Mouse (Mus musculus) liver, embryonic 15.5 days (tissue): ENCODE measurements around the gene Snrk. TPM values are rescaled to one million over a fixed set of nuclear protein-coding genes. Genes with fewer than 3 reads are reported as not detected.
A peak's percentile ranks its signal among the peaks of the same experiment; 100 is the strongest.

ENCODE experiments used
- ATAC-seq: fragments of 200-750 bp; cut with Nextera tagmentation; 2 replicates; pipeline ENCODE4 v1.8.0; 2017; ENCODE audit warnings: moderate number of reproducible peaks, mild to moderate bottlenecking, moderate library complexity; ENCODE audit not compliant: insufficient read depth
- H3K27ac ChIP-seq: fragments of 300-500 bp; sonication (generic); replicated peaks from 2 replicates; pipeline ENCODE4 v1.5.1; 2015; ENCODE audit warnings: mild to moderate bottlenecking, inconsistent platforms
- H3K27me3 ChIP-seq: fragments of 300-500 bp; sonication (generic); 2 replicates; pipeline ENCODE4 v1.6.1; 2015; ENCODE audit warnings: mild to moderate bottlenecking, inconsistent platforms
- H3K36me3 ChIP-seq: fragments of 300-500 bp; sonication (generic); replicated peaks from 2 replicates; pipeline ENCODE4 v1.6.1; 2015; ENCODE audit warnings: moderate library complexity, mild to moderate bottlenecking, inconsistent platforms
- H3K4me1 ChIP-seq: fragments of 300-500 bp; sonication (generic); replicated peaks from 2 replicates; pipeline ENCODE4 v1.6.1; 2015; ENCODE audit warnings: inconsistent platforms
- H3K4me2 ChIP-seq: fragments of 300-500 bp; sonication (generic); 2 replicates; pipeline ENCODE4 v1.6.1; 2015; ENCODE audit warnings: moderate library complexity, mild to moderate bottlenecking, inconsistent platforms
- H3K4me3 ChIP-seq: fragments of 300-500 bp; sonication (generic); replicated peaks from 2 replicates; pipeline ENCODE4 v1.5.1; 2015; ENCODE audit warnings: mild to moderate bottlenecking, inconsistent platforms
- H3K9ac ChIP-seq: fragments of 300-500 bp; sonication (generic); 2 replicates; pipeline ENCODE4 v1.6.1; 2015; ENCODE audit warnings: moderate library complexity, mild to moderate bottlenecking, inconsistent platforms
- H3K9me3 ChIP-seq: fragments of 300-500 bp; sonication (generic); replicated peaks from 2 replicates; pipeline ENCODE4 v1.6.1; 2016; ENCODE audit warnings: inconsistent platforms
- WGBS: fragments of 180-500 bp; shearing (Covaris S2); methylation state at CpG from one replicate; pipeline ENCODE4 v1.1.7; 2015; ENCODE audit warnings: mixed read lengths; ENCODE audit not compliant: insufficient replicate concordance; 5-methylcytosine and 5-hydroxymethylcytosine counted together
- polyA plus RNA-seq: library from polyadenylated mRNA; unstranded; fragments of >200 nt; fragmentation: Nextera tagmentation; extraction: Ambion mirVana; gene quantifications from 2 replicates; pipeline ENCODE4 v1.2.1, GENCODE M21; 2015

Gene Snrk
- 18.4 and 18.6 TPM in 2 replicates for polyA plus RNA-seq

DNA sequence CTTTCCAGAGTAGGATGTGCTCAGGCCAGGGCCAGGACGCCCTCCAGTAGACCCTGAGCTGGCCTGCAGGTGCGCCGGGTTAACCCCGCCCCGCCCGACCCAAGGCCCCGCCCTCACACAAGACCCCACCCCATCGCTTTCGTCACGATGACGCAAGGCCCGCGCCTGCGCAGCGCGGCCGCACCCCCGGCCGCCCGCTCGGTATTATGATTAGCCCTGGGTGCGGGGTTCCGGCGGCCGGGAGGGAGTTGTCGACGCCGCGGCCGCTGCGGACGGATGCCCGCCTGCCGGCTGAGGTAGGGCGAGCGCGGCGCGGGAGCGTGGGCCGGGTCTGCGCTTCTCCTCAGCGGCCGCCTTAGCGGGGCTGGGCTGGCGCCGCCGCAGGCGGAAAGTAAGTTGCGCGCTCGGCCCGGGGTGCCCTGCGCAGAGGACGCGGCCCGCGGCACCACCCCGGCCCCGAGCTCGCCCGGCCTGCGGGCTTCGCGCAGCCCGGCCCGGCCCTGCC lies at the start of gene Snrk:
Gene Snrk (plus strand): TSS at position 155 of the 505 bp plus-strand sequence.
- WGBS: under 1% methylated on average over 50 of the region's 67 CpGs
- peak within 1 kb of the TSS; percentile 90 for H3K4me2 ChIP-seq
- H3K36me3 ChIP-seq: no peaks in the 10 kb centered on the region

GRCm38 (mm10) chr9:122067654-122068053 lies 49.4 kb upstream of the Snrk start:
- Histone ChIP-seq H3K36me3 (no peaks in the 10 kb centered on the region), H3K27ac (no peak overlapping the region), H3K9me3 (no peaks in the 10 kb centered on the region), H3K27me3 (no peaks in the 10 kb centered on the region), H3K4me2 (no peak overlapping the region), H3K4me1 (no peaks in the 10 kb centered on the region), H3K9ac (no peak overlapping the region), H3K4me3 (no peak overlapping the region)
- 69% methylated on average over 2 of the region's 2 CpGs for WGBS
- ATAC-seq: no peak

More for the DNA sequence above, at the start of gene Snrk:
- H3K27ac ChIP-seq: peak within 1 kb of the TSS; percentile 89
- H3K4me3 ChIP-seq: peak within 1 kb of the TSS; percentile 82
- H3K27me3 ChIP-seq: no peaks in the 10 kb centered on the region
- H3K4me1 ChIP-seq: peaks cover 50% of the 10 kb centered on the region
- peak; percentile 90 for ATAC-seq
- peak within 1 kb of the TSS; percentile 87 for H3K9ac ChIP-seq
- H3K9me3 ChIP-seq: no peaks in the 10 kb centered on the region

DNA sequence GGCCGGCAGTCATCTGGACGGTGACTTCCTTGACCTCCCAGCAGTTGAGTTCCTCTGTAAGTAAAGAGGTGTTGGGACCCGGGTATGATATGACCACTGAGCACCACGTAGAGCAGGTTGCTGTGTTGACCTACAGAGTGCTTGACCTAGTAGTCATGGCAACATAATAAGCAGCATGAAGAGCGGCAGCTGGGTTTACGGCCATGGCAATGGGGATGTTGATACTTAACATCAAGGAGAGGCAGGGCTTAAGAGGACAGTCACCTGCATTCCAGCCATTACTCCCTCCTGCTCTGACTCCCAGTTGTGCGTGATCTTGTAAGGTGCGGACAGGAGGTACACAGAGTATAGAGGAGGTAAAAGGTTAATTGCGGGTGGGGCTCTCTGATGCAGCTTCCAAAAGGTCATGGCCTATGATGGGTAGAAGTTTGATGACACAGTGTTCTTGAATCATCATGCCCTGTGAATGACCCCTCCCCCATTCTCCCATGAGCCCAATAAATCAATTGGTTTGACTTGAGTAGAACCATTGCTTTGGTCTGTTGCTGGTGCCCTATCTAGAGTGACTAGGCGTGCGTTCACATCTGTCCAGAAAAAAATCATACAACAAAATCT lies 47.4 kb upstream of the Snrk start:
- Histone ChIP-seq H3K36me3 (no peaks in the 10 kb centered on the region), H3K9ac (no peak overlapping the region), H3K4me1 (no peaks in the 10 kb centered on the region), H3K27ac (no peak overlapping the region), H3K4me2 (no peak overlapping the region), H3K9me3 (no peaks in the 10 kb centered on the region), H3K27me3 (no peaks in the 10 kb centered on the region), H3K4me3 (no peak overlapping the region)
- ATAC-seq: no peak
- 53% methylated on average over 11 of the region's 11 CpGs for WGBS

DNA sequence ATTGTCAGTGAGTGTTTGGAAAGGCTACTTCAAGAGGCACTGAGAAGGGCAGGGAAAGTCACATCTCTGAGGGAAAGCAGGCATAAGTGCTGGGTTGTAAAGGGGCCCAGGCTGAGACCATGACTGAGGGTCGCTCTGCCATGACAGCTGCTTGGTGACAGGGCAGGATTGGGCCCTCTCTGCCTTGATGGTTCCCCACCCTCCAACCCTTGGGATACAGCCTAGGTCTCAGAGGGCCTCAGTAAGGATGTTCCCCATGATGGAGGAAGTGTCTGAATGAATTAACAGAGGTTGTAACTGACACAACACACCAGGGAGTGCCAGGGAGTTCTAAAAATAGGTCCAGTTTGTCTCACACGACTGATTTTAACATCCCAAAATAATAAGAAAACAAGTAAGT lies 43.1 kb upstream of the Snrk start:
- ATAC-seq: no peak
- no peaks in the 10 kb centered on the region for H3K9me3 ChIP-seq
- H3K36me3 ChIP-seq: no peaks in the 10 kb centered on the region
- H3K9ac ChIP-seq: no peak overlapping the region
- no peaks in the 10 kb centered on the region for H3K4me1 ChIP-seq
- H3K27me3 ChIP-seq: no peaks in the 10 kb centered on the region
- H3K27ac ChIP-seq: no peak overlapping the region
- no peak overlapping the region for H3K4me3 ChIP-seq
- H3K4me2 ChIP-seq: no peak overlapping the region
- 26% methylated on average over 2 of the region's 2 CpGs for WGBS

DNA sequence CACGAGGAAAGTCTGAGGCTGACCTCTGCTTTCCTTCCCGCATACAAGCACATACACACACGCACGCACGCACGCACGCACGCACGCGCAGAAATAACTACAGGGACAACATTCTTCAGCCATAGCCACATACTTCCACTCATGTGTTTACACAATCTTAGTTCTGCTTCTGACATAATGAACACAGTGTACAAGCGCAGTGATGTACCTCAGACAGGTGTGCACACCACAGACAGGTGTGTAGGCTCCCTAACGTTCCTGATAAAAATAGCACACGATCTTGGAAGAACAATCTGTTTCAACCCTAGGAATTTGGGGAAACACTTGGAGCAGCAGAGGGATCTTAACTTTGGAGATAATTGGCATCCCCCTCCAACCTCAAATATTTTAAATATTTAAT lies 42.5 kb upstream of the Snrk start:
- no peaks in the 10 kb centered on the region for H3K9me3 ChIP-seq
- 84% methylated on average over 13 of the region's 13 CpGs for WGBS
- H3K4me3 ChIP-seq: no peak overlapping the region
- no peaks in the 10 kb centered on the region for H3K27me3 ChIP-seq
- no peak overlapping the region for H3K4me2 ChIP-seq
- no peaks in the 10 kb centered on the region for H3K36me3 ChIP-seq
- ATAC-seq: no peak
- no peak overlapping the region for H3K27ac ChIP-seq
- no peaks in the 10 kb centered on the region for H3K4me1 ChIP-seq
- no peak overlapping the region for H3K9ac ChIP-seq

GRCm38 (mm10) chr9:122078456-122078855 lies 38.6 kb upstream of the Snrk start:
- no peaks in the 10 kb centered on the region for H3K36me3 ChIP-seq
- no peaks in the 10 kb centered on the region for H3K9me3 ChIP-seq
- WGBS: 51% methylated on average over 5 of the region's 5 CpGs
- ATAC-seq: no peak
- H3K4me2 ChIP-seq: no peak overlapping the region
- H3K4me3 ChIP-seq: no peak overlapping the region
- H3K4me1 ChIP-seq: no peaks in the 10 kb centered on the region
- no peak overlapping the region for H3K27ac ChIP-seq
- H3K27me3 ChIP-seq: no peaks in the 10 kb centered on the region
- H3K9ac ChIP-seq: no peak overlapping the region

DNA sequence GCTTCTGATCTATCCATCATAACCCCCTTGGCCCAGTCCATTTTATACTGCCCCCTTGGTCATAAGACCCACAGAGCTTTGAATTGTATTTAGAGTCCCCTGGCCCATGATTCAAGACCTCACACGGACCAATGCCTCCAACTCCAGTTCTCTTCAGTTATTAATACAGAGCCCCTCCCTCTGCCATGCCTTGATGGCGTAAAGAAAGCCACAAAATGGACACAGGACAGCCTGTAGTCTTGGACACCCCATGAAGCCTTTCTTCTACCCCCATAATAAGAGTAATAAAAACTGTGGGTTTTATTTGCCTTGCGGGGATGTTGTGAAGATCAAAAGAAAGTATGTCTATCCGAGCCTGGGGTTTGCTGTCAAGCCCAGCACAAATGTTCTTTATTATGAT lies 33.4 kb upstream of the Snrk start:
- Histone ChIP-seq H3K4me1 (peaks cover 5% of the 10 kb centered on the region; the same call in 1 of the 2 replicates), H3K27ac (no peak overlapping the region), H3K27me3 (no peaks in the 10 kb centered on the region), H3K4me3 (no peak overlapping the region), H3K9ac (no peak overlapping the region), H3K9me3 (no peaks in the 10 kb centered on the region), H3K36me3 (no peaks in the 10 kb centered on the region), H3K4me2 (no peak overlapping the region)
- ATAC-seq: no peak
- 54% methylated on average over 4 of the region's 4 CpGs for WGBS

DNA sequence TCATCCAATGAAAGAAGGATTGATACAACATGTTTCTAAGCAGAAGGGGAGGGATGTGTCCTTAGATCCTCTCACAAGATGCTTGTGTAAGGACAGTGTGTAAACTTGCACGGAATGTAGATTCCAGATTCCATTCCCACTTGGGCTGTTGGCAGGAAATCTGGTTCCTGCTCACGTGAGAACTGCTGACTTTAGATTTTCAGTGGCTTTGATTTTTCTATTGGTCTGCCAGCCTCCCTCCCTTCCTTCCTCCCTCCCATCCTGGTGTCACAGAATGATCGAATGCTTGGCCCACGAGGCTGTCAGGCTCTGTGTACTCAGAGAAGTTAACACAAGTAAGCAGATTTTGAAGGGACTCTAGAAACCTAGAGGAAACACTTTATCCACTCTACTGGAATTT lies 32.9 kb upstream of the Snrk start:
- Histone ChIP-seq H3K27ac (no peak overlapping the region), H3K4me3 (no peak overlapping the region), H3K27me3 (no peaks in the 10 kb centered on the region), H3K9ac (no peak overlapping the region), H3K9me3 (no peaks in the 10 kb centered on the region), H3K4me1 (peaks cover 5% of the 10 kb centered on the region; the same call in 1 of the 2 replicates), H3K4me2 (no peak overlapping the region), H3K36me3 (no peaks in the 10 kb centered on the region)
- no peak for ATAC-seq
- WGBS: 9% methylated on average over 4 of the region's 4 CpGs

DNA sequence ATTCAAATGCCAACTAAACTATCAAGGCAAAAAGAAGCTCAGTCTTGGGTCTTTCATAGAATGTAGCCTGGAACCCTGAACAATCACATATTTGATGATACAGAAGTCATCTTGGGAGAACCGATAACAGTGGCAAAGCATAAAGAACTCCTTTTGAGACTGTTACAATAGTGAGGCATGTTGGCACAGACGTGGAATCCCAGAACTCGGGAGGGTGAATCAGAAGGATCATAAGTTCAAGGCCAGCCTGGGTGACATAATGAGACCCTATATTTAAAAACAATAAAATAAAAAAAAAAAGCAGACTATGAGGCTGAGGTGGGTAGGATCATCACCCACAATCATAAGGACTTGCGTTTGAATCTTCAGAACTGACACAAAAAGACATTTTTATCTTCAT lies 32.4 kb upstream of the Snrk start:
- no peak for ATAC-seq
- Histone ChIP-seq H3K9ac (no peak overlapping the region), H3K4me3 (no peak overlapping the region), H3K27ac (no peak overlapping the region), H3K27me3 (no peaks in the 10 kb centered on the region), H3K4me1 (peaks cover 5% of the 10 kb centered on the region; the same call in 1 of the 2 replicates), H3K9me3 (no peaks in the 10 kb centered on the region), H3K4me2 (no peak overlapping the region), H3K36me3 (no peaks in the 10 kb centered on the region)
- 41% methylated on average over 4 of the region's 4 CpGs for WGBS

DNA sequence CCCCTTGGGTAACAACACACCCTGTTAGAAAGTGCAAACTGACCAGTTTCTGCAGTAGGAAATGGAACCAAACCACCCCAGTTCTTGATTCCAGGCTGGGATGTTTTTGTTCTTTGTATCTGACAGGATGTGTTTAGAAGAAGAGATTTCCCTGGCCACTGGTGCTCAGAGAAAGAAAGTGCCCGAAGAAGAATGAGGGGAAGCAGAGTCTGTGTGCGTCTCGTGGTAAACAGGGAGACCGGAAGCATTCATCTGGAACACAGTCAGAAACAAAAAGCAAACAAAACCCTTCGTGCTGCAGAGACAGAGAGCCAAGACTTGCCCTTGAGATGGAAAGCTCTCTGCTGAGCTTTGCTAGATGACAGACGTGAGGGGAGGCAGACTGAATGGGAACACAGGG lies 32.0 kb upstream of the Snrk start:
- H3K27me3 ChIP-seq: no peaks in the 10 kb centered on the region
- H3K27ac ChIP-seq: 0 out of 2 replicates have a peak overlapping the region, but pooled peaks have one; percentile 9
- H3K4me3 ChIP-seq: no peak overlapping the region
- ATAC-seq: no peak
- H3K36me3 ChIP-seq: no peaks in the 10 kb centered on the region
- H3K9me3 ChIP-seq: no peaks in the 10 kb centered on the region
- H3K9ac ChIP-seq: no peak overlapping the region
- 16% methylated on average over 6 of the region's 6 CpGs for WGBS
- H3K4me2 ChIP-seq: no peak overlapping the region
- peaks cover 5% of the 10 kb centered on the region; the same call in 1 of the 2 replicates for H3K4me1 ChIP-seq

DNA sequence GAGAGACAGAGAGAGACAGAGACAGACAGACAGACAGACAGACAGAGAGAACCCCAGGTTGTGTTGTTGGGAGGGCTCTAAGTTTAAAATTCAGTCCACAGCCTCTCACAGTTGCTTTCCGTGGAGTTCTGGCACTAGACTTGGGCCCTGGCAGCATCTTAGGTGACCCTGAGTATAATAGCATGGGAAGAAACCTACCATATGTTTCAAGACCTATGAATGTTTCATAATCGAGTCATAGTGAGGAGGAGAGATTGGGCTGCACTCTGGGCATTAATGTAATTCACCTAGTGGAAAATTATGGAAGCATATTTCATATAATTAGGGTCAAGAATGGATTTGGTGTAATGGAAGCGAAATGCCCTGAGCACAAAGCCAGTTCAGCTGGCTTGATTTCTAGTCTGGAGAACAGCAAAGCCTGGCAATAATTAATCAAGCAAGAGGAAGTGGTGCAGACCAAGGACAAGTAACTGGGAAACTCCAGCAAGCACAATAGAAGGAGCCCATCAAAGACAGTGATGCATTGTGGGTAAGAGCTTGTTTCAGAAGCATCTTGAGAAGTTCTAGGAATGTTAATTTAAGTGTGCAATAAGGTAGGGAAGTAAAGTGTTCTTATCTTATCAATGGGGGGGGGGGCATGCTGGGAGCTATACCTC lies 31.4 kb upstream of the Snrk start:
- H3K36me3 ChIP-seq: no peaks in the 10 kb centered on the region
- 47% methylated on average over 3 of the region's 3 CpGs for WGBS
- no peak overlapping the region for H3K4me2 ChIP-seq
- H3K9me3 ChIP-seq: no peaks in the 10 kb centered on the region
- ATAC-seq: no peak
- H3K4me1 ChIP-seq: peaks cover 5% of the 10 kb centered on the region; the same call in 1 of the 2 replicates
- H3K27ac ChIP-seq: 0 out of 2 replicates have a peak overlapping the region, but pooled peaks have one; percentile 9
- no peak overlapping the region for H3K4me3 ChIP-seq
- no peaks in the 10 kb centered on the region for H3K27me3 ChIP-seq
- no peak overlapping the region for H3K9ac ChIP-seq
